Mouse (Mus musculus): ENCODE data around the gene Ppm1g.
A peak's percentile ranks its signal among the peaks of the same experiment; 100 is the strongest.
"Not testable (repeated sequence)": the region's sequence is repeated elsewhere in the genome, so short reads cannot be mapped to it uniquely, and the experiment has no call there.

Gene Ppm1g

DNA sequence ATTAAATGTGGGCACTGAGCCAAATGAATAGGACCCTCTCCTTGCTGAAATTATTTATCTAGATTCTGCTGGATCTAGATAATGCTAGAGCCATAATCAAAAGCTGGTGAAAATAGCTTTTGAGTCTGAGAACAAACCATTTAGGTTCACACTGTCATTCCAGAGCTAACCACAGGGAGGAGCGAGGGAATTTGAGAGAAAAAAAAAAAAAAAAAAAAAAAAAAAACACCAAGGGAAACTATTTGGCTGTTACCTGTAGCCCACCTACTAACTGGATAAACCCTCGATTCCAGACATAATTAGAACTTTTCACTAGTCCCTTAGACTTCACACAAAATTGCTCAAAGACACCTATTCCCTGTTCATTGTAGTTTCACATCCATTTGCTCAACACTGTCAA lies 1.4 kb downstream of the Ppm1g start:
- no peak for DNase-seq (ENCODE audit: low spot score)

- no peak for DNase-seq (ENCODE audit: low spot score)
These were observed 2.2 kb downstream of the Ppm1g start for GRCm38 (mm10) chr5:31218294-31218693.

- DNase-seq (ENCODE audit: low spot score): not testable (repeated sequence)
These were observed 3.9 kb downstream of the Ppm1g start for GRCm38 (mm10) chr5:31216554-31216953.

DNA sequence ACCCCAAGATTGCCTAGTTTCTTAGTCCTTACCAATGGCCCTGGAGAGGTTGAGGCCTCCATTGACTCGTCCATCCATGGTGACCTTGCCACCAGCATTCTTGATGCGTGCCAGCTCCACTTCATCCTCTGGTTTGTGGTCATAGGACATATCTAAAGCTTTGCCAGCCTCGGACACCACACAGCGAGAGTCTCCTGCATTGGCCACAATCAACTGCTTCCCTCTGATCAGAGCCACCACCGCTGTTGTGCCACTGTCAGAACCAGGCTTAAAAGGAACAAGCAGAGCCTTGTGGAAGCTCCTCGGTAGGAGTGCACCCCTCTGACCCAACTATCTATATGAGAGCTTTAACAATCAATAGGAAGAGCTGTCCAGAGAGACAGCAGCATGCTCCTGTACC lies 16.1 kb downstream of the Ppm1g start:
- no peak for DNase-seq (ENCODE audit: low spot score)

DNA sequence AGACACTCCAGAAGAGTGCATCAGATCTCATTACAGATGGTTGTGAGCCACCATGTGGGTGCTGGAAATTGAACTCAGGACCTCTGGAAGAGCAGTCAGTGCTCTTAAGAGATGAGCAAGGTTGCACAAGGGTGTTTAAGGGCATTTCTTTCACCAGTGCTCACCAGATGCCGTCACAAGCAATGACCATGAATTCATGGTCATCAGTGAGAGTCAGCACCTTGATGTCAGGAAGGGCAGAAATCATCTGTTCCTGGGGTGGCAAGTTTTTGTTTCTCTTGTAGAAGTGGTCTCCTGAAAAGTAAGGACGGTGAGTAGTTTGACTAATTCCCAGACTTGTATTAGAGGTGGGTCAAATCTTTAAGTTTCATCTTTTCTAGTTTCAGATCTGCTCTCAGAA lies 16.6 kb downstream of the Ppm1g start:
- DNase-seq (ENCODE audit: low spot score): no peak

GRCm38 (mm10) chr5:31202933-31203332 lies 17.6 kb downstream of the Ppm1g start:
- DNase-seq (ENCODE audit: low spot score): no peak

- peak; percentile 84 for DNase-seq (ENCODE audit: low spot score)
These were observed 18.5 kb downstream of the Ppm1g start, which contains the start of gene Zfp513 for GRCm38 (mm10) chr5:31201742-31202590. Zfp513 (minus strand) TSS chr5:31202303.

GRCm38 (mm10) chr5:31201042-31201741 lies 19.3 kb downstream of the Ppm1g start:
- no peak for DNase-seq (ENCODE audit: low spot score)

DNA sequence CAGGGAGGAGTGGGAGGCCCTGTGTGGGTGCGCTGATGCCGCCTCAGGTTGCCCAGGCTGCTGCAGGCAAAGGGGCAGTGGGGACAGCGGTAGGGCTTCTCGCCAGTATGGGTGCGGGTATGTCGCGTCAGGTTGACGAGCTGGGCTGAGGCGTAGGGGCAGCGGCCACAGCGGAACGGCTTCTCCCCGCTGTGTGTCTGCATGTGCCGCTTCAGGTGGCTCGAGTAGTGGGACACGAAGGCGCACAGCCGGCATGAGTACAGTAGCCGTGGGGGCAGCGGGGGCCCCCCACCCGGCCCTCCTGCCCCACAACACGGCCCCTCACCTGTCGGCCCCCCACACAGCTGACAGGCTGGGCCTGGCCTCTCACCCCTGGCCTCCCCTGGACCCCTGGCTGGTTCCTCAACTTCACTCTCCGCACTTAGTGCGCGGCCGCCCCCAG lies 20.1 kb downstream of the Ppm1g start:
- no peak for DNase-seq (ENCODE audit: low spot score)

GRCm38 (mm10) chr5:31199893-31200292 lies 20.6 kb downstream of the Ppm1g start:
- DNase-seq (ENCODE audit: low spot score): no peak

DNA sequence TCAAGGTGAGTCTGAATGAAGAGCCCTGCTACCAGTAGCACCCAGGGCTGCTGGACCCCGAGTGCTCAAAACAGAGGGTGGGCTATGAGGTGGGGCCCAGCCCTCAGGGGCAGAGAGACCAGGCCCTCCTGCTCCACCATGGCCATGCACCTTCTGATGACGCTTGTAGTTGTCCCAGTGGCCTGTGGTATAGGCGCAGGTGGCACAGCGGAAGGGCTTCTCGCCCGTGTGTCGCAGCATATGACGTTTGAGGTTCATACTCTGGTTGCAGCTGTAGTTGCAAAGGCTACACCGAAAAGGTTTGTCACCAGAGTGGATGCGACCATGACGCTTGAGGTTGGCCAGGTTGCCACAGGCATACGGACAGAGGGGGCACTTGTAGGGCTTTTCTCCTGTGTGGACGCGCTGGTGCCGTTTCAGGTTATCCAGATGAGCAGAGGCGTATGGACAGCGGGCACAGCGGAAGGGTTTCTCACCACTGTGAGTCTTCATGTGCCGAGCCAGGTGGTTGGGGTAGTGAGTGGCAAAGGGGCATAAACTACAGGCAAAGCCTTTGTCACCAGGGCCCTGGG lies 21.1 kb downstream of the Ppm1g start:
- no peak for DNase-seq (ENCODE audit: low spot score)

- DNase-seq (ENCODE audit: low spot score): no peak
These were observed 21.7 kb downstream of the Ppm1g start for GRCm38 (mm10) chr5:31198616-31199320.

DNA sequence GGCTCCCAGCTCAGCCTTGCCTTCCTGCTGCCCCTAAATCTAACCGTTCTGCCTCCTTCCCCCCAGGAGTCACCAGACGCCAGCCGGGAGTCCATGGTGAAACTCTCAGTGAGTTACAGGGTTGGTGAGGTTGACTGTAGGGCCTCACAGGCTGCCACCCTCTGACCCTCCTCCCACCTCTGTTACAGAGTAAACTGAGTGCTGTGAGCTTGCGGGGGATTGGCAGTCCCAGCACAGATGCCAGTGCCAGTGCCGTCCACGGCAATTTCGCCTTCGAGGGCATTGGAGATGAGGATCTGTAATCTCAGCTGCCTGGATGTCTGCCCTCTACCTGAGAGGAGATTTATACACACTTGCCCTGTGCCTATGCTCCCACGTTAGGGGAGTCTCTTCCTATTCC lies 22.3 kb downstream of the Ppm1g start:
- no peak for DNase-seq (ENCODE audit: low spot score)

DNA sequence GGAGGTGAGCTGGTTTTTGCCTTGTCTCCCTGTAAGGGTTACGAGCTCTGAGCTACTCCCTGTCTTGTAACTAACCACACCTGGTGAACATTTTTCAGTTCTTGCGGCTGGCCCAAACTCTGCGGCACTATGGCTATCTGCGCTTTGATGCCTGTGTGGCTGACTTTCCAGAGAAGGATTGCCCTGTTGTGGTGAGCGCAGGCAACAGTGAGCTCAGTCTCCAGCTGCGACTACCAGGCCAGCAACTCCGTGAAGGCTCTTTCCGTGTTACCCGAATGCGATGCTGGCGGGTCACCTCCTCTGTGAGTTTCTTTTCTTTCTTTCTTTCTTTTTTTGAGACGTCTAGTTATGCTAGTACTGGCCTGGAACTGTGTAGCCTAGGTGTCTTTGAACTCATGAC lies 23.4 kb downstream of the Ppm1g start:
- DNase-seq (ENCODE audit: low spot score): no peak

GRCm38 (mm10) chr5:31196207-31196606 lies 24.3 kb downstream of the Ppm1g start:
- DNase-seq (ENCODE audit: low spot score): no peak

DNA sequence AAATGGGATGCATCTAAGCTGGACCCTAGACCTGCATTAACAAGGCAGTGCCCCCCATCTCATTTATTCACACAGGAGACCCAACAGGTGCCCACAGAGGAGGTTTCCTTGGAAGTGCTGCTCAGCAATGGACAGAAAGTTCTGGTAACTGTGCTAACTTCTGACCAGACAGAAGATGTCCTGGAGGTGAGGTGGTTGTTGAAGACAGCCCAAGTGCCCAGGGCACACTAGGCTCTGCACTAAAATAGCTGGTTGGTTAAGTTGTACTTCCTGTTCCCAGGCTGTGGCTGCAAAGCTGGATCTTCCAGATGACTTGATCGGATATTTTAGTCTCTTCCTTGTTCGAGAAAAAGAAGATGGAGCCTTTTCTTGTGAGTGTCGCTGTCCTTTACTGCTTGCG lies 24.8 kb downstream of the Ppm1g start:
- no peak for DNase-seq (ENCODE audit: low spot score)

- DNase-seq (ENCODE audit: low spot score): no peak
These were observed 25.7 kb downstream of the Ppm1g start for GRCm38 (mm10) chr5:31194486-31195485.

GRCm38 (mm10) chr5:31193631-31194281 lies 26.7 kb downstream of the Ppm1g start:
- DNase-seq (ENCODE audit: low spot score): no peak

GRCm38 (mm10) chr5:31192939-31193630 lies 27.4 kb downstream of the Ppm1g start, which contains the start of the genes Snx17 and Eif2b4:
Snx17 (plus strand) TSS chr5:31193227.
Eif2b4 (minus strand) TSS chr5:31193430.
- DNase-seq (ENCODE audit: low spot score): peak; percentile 98
